18 mouse cellular contexts compared by ENCODE assay signal in the genomic region with DNA sequence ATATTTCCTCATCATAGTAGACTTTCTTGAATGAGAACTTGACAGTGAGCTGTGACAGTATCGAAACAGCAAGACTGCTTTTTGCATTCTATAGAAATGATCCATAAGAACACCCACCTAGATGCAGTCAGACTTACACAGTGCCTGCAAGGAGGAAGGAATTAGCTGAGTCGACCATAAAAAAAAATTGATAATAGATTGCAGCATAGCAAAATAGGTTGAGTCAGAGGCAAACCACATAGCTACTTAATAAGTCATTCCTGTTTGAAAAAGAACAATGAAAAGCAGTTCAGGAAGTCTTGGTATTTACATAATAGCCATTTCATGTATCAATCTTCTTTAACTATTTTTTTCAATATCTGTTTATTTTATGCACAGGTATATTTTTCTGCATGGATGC.
"Had no signal": no experiment of that assay in that cellular context is flagged by ENCODE, and none has a peak within 500 bp of the region (broad histone marks: within the 10 kb centered on the region; RNA-seq: fewer than 3 reads in every experiment).

No protein-coding gene starts in this region.

- H3K4me3 ChIP-seq: lung, embryonic 15.5 days; megakaryocyte, embryonic 14.5 days; midbrain, embryonic 13.5 days; midbrain, embryonic 15.5 days; neural tube, embryonic 13.5 days; neural tube, embryonic 15.5 days had no signal

- H3K27me3 ChIP-seq: lung, embryonic 15.5 days; megakaryocyte, embryonic 14.5 days; midbrain, embryonic 13.5 days; midbrain, embryonic 15.5 days; neural tube, embryonic 13.5 days; neural tube, embryonic 15.5 days had no signal

- H3K36me3 ChIP-seq: lung, embryonic 15.5 days; midbrain, embryonic 13.5 days; midbrain, embryonic 15.5 days; neural tube, embryonic 13.5 days; neural tube, embryonic 15.5 days had no signal

- DNase-seq: liver, postnatal 0 days; lung, adult 2 months; lung, postnatal 14 days; lung, postnatal 36 days; retina, postnatal 1 day; right cerebral cortex, adult 18-20 months; right cerebral cortex, postnatal 25 days; right cerebral cortex, postnatal 4 days; spleen, adult 18-20 months; thymus, adult 18-20 months; thymus, postnatal 14 days; thymus, postnatal 4 days had no signal
